Mouse (Mus musculus) MEL (cell line): ENCODE data around the gene Spint2. TPM values are rescaled to one million over a fixed set of nuclear protein-coding genes. Genes with fewer than 3 reads are reported as not detected.

Experiments
- DNase-seq: peaks from one replicate; pipeline ENCODE4 v3.0.0; 2011; ENCODE audit warnings: low read depth, low spot score
- H3K27ac ChIP-seq: 2 replicates; pipeline ENCODE4 v1.5.1; 2012; ENCODE audit warnings: low read depth, mild to moderate bottlenecking, control low read depth, low read length, moderate library complexity; ENCODE audit not compliant: control insufficient read depth
- H3K27me3 ChIP-seq, 2 experiments: fragments of 150-350 bp in 1 of 2; sonication (generic) in 1 of 2; 2 replicates each; pipeline ENCODE4 v1.6.1; 2012; ENCODE audit warnings: low read length in 2 of 2, mild to moderate bottlenecking in 2 of 2, improper control_type of control experiment in 1 of 2, moderate library complexity in 1 of 2; ENCODE audit not compliant: insufficient read depth in 2 of 2, control insufficient read depth in 1 of 2
- H3K36me3 ChIP-seq, 2 experiments: 2 replicates each; pipeline ENCODE4 v1.6.1; 2012 to 2014; ENCODE audit warnings: low read length in 2 of 2, improper control_type of control experiment in 1 of 2, inconsistent platforms in 1 of 2, mild to moderate bottlenecking in 1 of 2; ENCODE audit not compliant: insufficient read depth in 2 of 2, control insufficient read depth in 1 of 2
- H3K4me1 ChIP-seq, 2 experiments: fragments of 150-350 bp in 1 of 2; sonication (generic) in 1 of 2; 2 replicates each; pipeline ENCODE4 v1.6.1; 2012; ENCODE audit warnings: low read length in 2 of 2, improper control_type of control experiment in 1 of 2, mild to moderate bottlenecking in 1 of 2; ENCODE audit not compliant: insufficient read depth in 2 of 2, control insufficient read depth in 1 of 2
- H3K4me3 ChIP-seq, 2 experiments: fragments of 150-350 bp in 1 of 2; sonication (generic) in 1 of 2; 2 replicates each; pipeline ENCODE4 v1.5.1; 2012; ENCODE audit warnings: low read depth in 2 of 2, low read length in 2 of 2, mild to moderate bottlenecking in 2 of 2, moderate library complexity in 2 of 2, control low read depth in 1 of 2, improper control_type of control experiment in 1 of 2; ENCODE audit not compliant: control insufficient read depth in 1 of 2, insufficient read depth in 1 of 2
- H3K79me2 ChIP-seq: 2 replicates; pipeline ENCODE4 v1.6.1; 2012; ENCODE audit warnings: mild to moderate bottlenecking, low read length, moderate library complexity; ENCODE audit not compliant: control insufficient read depth, poor library complexity, insufficient read depth
- H3K9ac ChIP-seq: 2 replicates; pipeline ENCODE4 v1.6.1; 2012; ENCODE audit warnings: low read depth, mild to moderate bottlenecking, control low read depth, low read length, moderate library complexity; ENCODE audit not compliant: control insufficient read depth, poor library complexity, severe bottlenecking
- H3K9me3 ChIP-seq: fragments of 150-350 bp; sonication (generic); replicated peaks from 2 replicates; pipeline ENCODE4 v1.6.1; 2012; ENCODE audit warnings: mild to moderate bottlenecking, low read length, improper control_type of control experiment, moderate library complexity; ENCODE audit not compliant: insufficient read depth
- CHD1 ChIP-seq: IDR thresholded peaks from 2 replicates; pipeline ENCODE4 v1.6.1; 2012; ENCODE audit warnings: low read depth, mild to moderate bottlenecking, inconsistent platforms, low read length, improper control_type of control experiment
- CTCF ChIP-seq, 3 experiments: IDR thresholded peaks in 2 of 3; conservative IDR thresholded peaks in 1 of 3; 2 replicates each; pipeline ENCODE4 v1.5.1; 2011 to 2012; ENCODE audit warnings: low read length in 3 of 3, low read depth in 2 of 3, mild to moderate bottlenecking in 2 of 3, improper control_type of control experiment in 1 of 3, inconsistent platforms in 1 of 3, mixed read lengths in 1 of 3, moderate library complexity in 1 of 3; ENCODE audit not compliant: control insufficient read depth in 1 of 3, insufficient read depth in 1 of 3, poor library complexity in 1 of 3, severe bottlenecking in 1 of 3
- E2F4 ChIP-seq: IDR thresholded peaks from 2 replicates; pipeline ENCODE4 v1.6.1; 2011; ENCODE audit warnings: low read depth, low read length, improper control_type of control experiment, borderline replicate concordance
- EP300 ChIP-seq, 2 experiments: IDR thresholded peaks; 2 replicates each; pipeline ENCODE4 v1.6.1; 2011; ENCODE audit warnings: improper control_type of control experiment in 2 of 2, low read length in 2 of 2, low read depth in 1 of 2, mild to moderate bottlenecking in 1 of 2
- MAFK ChIP-seq: IDR thresholded peaks from 2 replicates; pipeline ENCODE4 v1.6.1; 2011; ENCODE audit warnings: low read depth, mild to moderate bottlenecking, low read length, improper control_type of control experiment, borderline replicate concordance
- MEF2A ChIP-seq: IDR thresholded peaks from 2 replicates; pipeline ENCODE4 v1.6.1; 2014; ENCODE audit warnings: low read depth, mild to moderate bottlenecking, inconsistent platforms, low read length, improper control_type of control experiment; ENCODE audit not compliant: poor library complexity, insufficient replicate concordance, severe bottlenecking; ENCODE audit errors: extremely low read depth
- MXI1 ChIP-seq: IDR thresholded peaks from 2 replicates; pipeline ENCODE4 v1.6.1; 2011; ENCODE audit warnings: mild to moderate bottlenecking, low read depth, low read length, improper control_type of control experiment
- SIN3A ChIP-seq: IDR thresholded peaks from 2 replicates; pipeline ENCODE4 v1.6.1; 2012; ENCODE audit warnings: low read length, improper control_type of control experiment, inconsistent platforms
- TBP ChIP-seq: IDR thresholded peaks from 2 replicates; pipeline ENCODE4 v1.8.0; 2011; ENCODE audit warnings: low read depth, low read length, improper control_type of control experiment
- TCF12 ChIP-seq: IDR thresholded peaks from 2 replicates; pipeline ENCODE4 v1.6.1; 2014; ENCODE audit warnings: low read depth, mild to moderate bottlenecking, inconsistent platforms, low read length, improper control_type of control experiment, moderate library complexity
- ZKSCAN1 ChIP-seq: IDR thresholded peaks from 2 replicates; pipeline ENCODE4 v1.6.1; 2012; ENCODE audit warnings: low read depth, mild to moderate bottlenecking, inconsistent platforms, low read length, improper control_type of control experiment, moderate library complexity
- polyA plus RNA-seq, 2 experiments: library from polyadenylated mRNA; stranded (reverse) in 1 of 2; unstranded in 1 of 2; fragments of >175 nt in 1 of 2; fragments of >200 nt in 1 of 2; gene quantifications; 2 replicates each; pipeline versions ENCODE4 v1.2.1 to v1.2.4; 2012; ENCODE audit warnings: low replicate concordance in 2 of 2, low read depth in 1 of 2; ENCODE audit not compliant: insufficient read length in 2 of 2, insufficient read depth in 1 of 2, missing spikeins in 1 of 2
- total RNA-seq: library from RNA; depleted of rRNA; stranded (reverse); fragments of 300-350 nt; gene quantifications from 2 replicates; pipeline ENCODE4 v1.2.3, GENCODE M21; 2012

Gene Spint2
- total and polyA plus RNA-seq, 3 experiments: 78.1 to 131 TPM; not detected in 1

- Histone ChIP-seq H3K4me1 (peaks cover 21 to 32% of the 10 kb centered on the region in 2 experiments), H3K36me3 (peaks cover 0 to 31% of the 10 kb centered on the region in 2 experiments; a peak in 2 of 4 replicates), H3K9ac (no peak overlapping the region), H3K27ac (no peak overlapping the region), H3K79me2 (no peaks in the 10 kb centered on the region; the same call in none of the 2 replicates), H3K27me3 (no peaks in the 10 kb centered on the region), H3K4me3 (no peak overlapping the region), H3K9me3 (no peaks in the 10 kb centered on the region)
- TF ChIP-seq EP300 (IDR thresholded peaks at IDR 0.05; ENCODE audit: low read depth in 1 of 2, low read length in 2 of 2) (peak in 1 of 2 experiments; percentile 34; a peak in 1 of 4 replicates), TCF12 (peak; percentile 27; the same call in 1 of the 2 replicates), CHD1 (no peak)
- DNase-seq: peak; percentile 35
Observed at GRCm38 (mm10) chr7:29313051-29313450, 31.3 kb upstream of the Spint2 start.

- no peaks in the 10 kb centered on the region for H3K9me3 ChIP-seq
- DNase-seq: no peak
- no peak overlapping the region for H3K27ac ChIP-seq
- H3K27me3 ChIP-seq: no peaks in the 10 kb centered on the region
- H3K79me2 ChIP-seq: no peaks in the 10 kb centered on the region; the same call in none of the 2 replicates
- TF ChIP-seq MXI1: no peak
- TF ChIP-seq CHD1: no peak
- TF ChIP-seq MEF2A: no peak
- no peak for TF ChIP-seq MAFK
- TF ChIP-seq EP300 (IDR thresholded peaks at IDR 0.05; ENCODE audit: low read depth in 1 of 2, low read length in 2 of 2): no peak
- TF ChIP-seq ZKSCAN1: no peak
- TF ChIP-seq CTCF (IDR thresholded peaks at IDR 0.05 in 2 of 3, conservative IDR thresholded peaks at IDR 0.05 in 1 of 3; ENCODE audit: control insufficient read depth in 1 of 3, insufficient read depth in 1 of 3, low read depth in 2 of 3, low read length in 3 of 3, poor library complexity in 1 of 3, severe bottlenecking in 1 of 3): no peak
- H3K4me1 ChIP-seq: peaks cover 20 to 26% of the 10 kb centered on the region in 2 experiments
- H3K4me3 ChIP-seq: peak overlapping the region; percentile 59 to 81
- peak overlapping the region; percentile 68 for H3K9ac ChIP-seq
- H3K36me3 ChIP-seq: peaks cover 0 to 19% of the 10 kb centered on the region in 2 experiments; a peak in 2 of 4 replicates
Observed at GRCm38 (mm10) chr7:29309749-29310148, 28.0 kb upstream of the Spint2 start.

GRCm38 (mm10) chr7:29309221-29309721 lies 27.6 kb upstream of the Spint2 start:
- peaks cover 20 to 28% of the 10 kb centered on the region in 2 experiments for H3K4me1 ChIP-seq
- DNase-seq: peak; percentile 61

More at GRCm38 (mm10) chr7:29309221-29309721, 27.6 kb upstream of the Spint2 start:
- Histone ChIP-seq H3K27me3 (no peaks in the 10 kb centered on the region), H3K36me3 (peaks cover 0 to 19% of the 10 kb centered on the region in 2 experiments; a peak in 2 of 4 replicates), H3K4me3 (peak overlapping the region; percentile 59 to 81), H3K9ac (peak overlapping the region; percentile 68), H3K79me2 (no peaks in the 10 kb centered on the region; the same call in none of the 2 replicates), H3K27ac (no peak overlapping the region; the same call in 1 of the 2 replicates), H3K9me3 (no peaks in the 10 kb centered on the region)
- 0 out of 2 replicates have a peak, but pooled peaks have one; percentile 11 for TF ChIP-seq SIN3A
- no peak for TF ChIP-seq E2F4
- no peak for TF ChIP-seq ZKSCAN1
- no peak for TF ChIP-seq MEF2A
- no peak for TF ChIP-seq TBP
